Mouse (Mus musculus) neural tube, embryonic 13.5 days (tissue): ENCODE results near the gene Fam240a. TPM values are rescaled to one million over a fixed set of nuclear protein-coding genes. Genes with fewer than 3 reads are reported as not detected.

ENCODE experiments used
- ATAC-seq: fragments of 200-750 bp; cut with Nextera tagmentation; 2 replicates; pipeline ENCODE4 v1.8.0; 2017; ENCODE audit warnings: low read depth, mild to moderate bottlenecking, moderate TSS enrichment, moderate library complexity
- H3K27ac ChIP-seq: fragments of 300-500 bp; sonication (generic); replicated peaks from 2 replicates; pipeline ENCODE4 v1.5.1; 2015; ENCODE audit warnings: moderate library complexity, mild to moderate bottlenecking, inconsistent platforms
- H3K27me3 ChIP-seq: fragments of 300-500 bp; sonication (generic); 2 replicates; pipeline ENCODE4 v1.6.1; 2015; ENCODE audit warnings: mild to moderate bottlenecking, inconsistent platforms
- H3K36me3 ChIP-seq: fragments of 300-500 bp; sonication (generic); 2 replicates; pipeline ENCODE4 v1.6.1; 2015; ENCODE audit warnings: mild to moderate bottlenecking, inconsistent platforms
- H3K4me1 ChIP-seq: fragments of 300-500 bp; sonication (generic); replicated peaks from 2 replicates; pipeline ENCODE4 v1.6.1; 2015; ENCODE audit warnings: inconsistent platforms
- H3K4me2 ChIP-seq: fragments of 300-500 bp; sonication (generic); 2 replicates; pipeline ENCODE4 v1.6.1; 2015; ENCODE audit warnings: inconsistent platforms, mild to moderate bottlenecking, moderate library complexity
- H3K4me3 ChIP-seq: fragments of 300-500 bp; sonication (generic); 2 replicates; pipeline ENCODE4 v1.5.1; 2015; ENCODE audit warnings: mild to moderate bottlenecking, inconsistent platforms
- H3K9ac ChIP-seq: fragments of 300-500 bp; sonication (generic); 2 replicates; pipeline ENCODE4 v1.6.1; 2015; ENCODE audit warnings: moderate library complexity, mild to moderate bottlenecking, inconsistent platforms
- H3K9me3 ChIP-seq: fragments of 300-500 bp; sonication (generic); 2 replicates; pipeline ENCODE4 v1.6.1; 2016; ENCODE audit warnings: inconsistent platforms
- WGBS: fragments of 180-500 bp; shearing (Covaris S2); methylation state at CpG from one replicate; pipeline ENCODE4 v1.1.7; 2015; 5-methylcytosine and 5-hydroxymethylcytosine counted together
- microRNA-seq: library from miRNA; unstranded; fragments of <30 nt; microRNA quantifications from one replicate; pipeline ENCODE4, GENCODE M21; 2016
- polyA plus RNA-seq: library from polyadenylated mRNA; unstranded; fragments of >200 nt; fragmentation: Nextera tagmentation; extraction: Ambion mirVana; gene quantifications from 2 replicates; pipeline ENCODE4 v1.2.1, GENCODE M21; 2015

The Fam240a gene
- polyA plus RNA-seq, 1 experiment from 2014 or later, result not detected

DNA sequence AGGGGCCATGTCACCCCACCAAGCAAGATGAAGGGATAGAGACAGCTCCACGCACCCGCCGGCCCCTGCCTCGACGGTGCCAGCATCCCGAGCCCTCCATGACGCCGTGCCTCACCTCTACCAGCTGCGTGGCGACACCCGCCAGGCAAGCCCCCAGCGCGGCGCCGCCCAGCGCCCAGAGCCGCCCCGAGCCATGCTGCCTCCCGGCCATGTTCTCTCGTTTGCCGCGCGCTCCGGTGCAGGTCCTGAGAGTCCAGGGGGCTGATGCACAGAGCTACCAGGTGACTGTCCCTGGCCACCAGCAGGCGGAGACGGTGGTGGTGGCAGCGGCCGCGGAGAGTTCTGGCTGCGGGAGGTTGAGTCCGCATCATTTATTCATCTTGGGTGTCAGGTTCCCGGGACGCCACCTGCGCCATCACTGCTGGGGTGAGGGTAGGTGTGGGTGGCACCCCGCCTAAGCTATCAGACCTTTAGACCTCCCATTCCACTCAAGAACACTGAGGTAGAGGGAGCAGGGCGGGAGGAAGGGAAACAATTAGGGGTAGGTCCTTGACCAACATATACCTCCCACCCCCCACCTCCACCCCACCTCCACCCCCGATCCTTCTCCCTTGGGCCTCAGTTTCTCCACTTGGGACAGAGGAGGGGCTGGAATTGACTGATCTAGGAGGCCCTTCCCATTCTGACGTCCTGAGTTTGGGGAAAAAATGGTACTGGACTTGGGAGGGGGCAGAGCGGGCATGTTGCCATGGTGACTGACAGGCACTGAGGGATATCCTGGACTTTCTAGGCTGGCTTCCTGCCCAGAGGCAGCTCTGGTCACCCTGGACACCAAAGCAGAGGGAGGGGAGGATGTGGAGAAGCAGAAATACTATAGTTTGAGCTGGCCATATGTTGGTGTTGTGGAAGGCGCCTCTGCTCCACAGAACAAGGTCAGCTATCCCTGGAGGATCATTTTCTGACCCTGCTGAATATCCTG lies 42.7 kb downstream of the Fam240a start:
- 6% methylated on average over 40 of the region's 40 CpGs for WGBS
- H3K4me1 ChIP-seq, result peaks cover 26% of the 10 kb centered on the region
- peak overlapping the region; percentile 34 for H3K4me3 ChIP-seq
- peak overlapping the region; percentile 76 for H3K27ac ChIP-seq
- H3K27me3 ChIP-seq, result peaks cover 37% of the 10 kb centered on the region
- H3K4me2 ChIP-seq, result peak overlapping the region; percentile 57
- H3K36me3 ChIP-seq, result no peaks in the 10 kb centered on the region
- H3K9me3 ChIP-seq, result no peaks in the 10 kb centered on the region
- H3K9ac ChIP-seq, result peak overlapping the region; percentile 58
- ATAC-seq, result peak; percentile 77

DNA sequence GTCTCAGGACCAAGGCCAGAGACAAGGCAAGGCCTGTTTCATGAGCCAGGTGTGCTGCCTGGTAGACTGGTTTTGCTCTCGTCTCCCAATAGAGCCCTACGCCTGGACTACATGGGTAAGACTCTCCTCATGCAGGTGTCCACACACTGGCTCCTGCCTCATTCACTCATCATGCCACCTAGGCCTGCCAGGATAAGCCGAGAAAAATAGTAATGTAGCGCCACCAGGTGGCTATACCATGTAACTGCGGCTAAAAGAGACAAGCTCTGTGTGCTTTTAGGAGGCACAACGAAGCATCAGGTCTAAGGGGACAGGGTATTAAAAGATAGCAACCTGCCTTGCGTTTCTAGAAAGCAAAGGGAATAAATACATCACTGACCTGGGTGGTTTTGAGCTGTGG lies 45.6 kb downstream of the Fam240a start:
- Histone ChIP-seq H3K4me1 (peaks cover 26% of the 10 kb centered on the region), H3K27me3 (peaks cover 14% of the 10 kb centered on the region), H3K9ac (no peak overlapping the region), H3K4me2 (no peak overlapping the region), H3K9me3 (no peaks in the 10 kb centered on the region), H3K4me3 (no peak overlapping the region), H3K36me3 (no peaks in the 10 kb centered on the region), H3K27ac (no peak overlapping the region)
- 26% methylated on average over 7 of the region's 7 CpGs for WGBS
- ATAC-seq, result no peak

Small RNA genes within 50 kb of the gene (microRNA-seq; reads per million reads assigned to microRNA genes)
- not detected for gene Gm24269

Other genes with a start within 250 kb of the Fam240a start
- 1.2 and 3.8 TPM in 2 replicates for gene Myl3, start 175.0 kb downstream of the Fam240a start, polyA plus RNA-seq
- gene Pth1r, start 169.7 kb downstream of the Fam240a start, polyA plus RNA-seq, result 17.6 and 20.2 TPM in 2 replicates
- gene Prss42, start 118.7 kb downstream of the Fam240a start, polyA plus RNA-seq, result not detected in 2 replicates
- not detected in 2 replicates for gene Prss44, start 102.9 kb downstream of the Fam240a start, polyA plus RNA-seq
- gene Prss43, start 90.2 kb downstream of the Fam240a start, polyA plus RNA-seq, result not detected in 2 replicates
- gene Prss45, start 82.3 kb downstream of the Fam240a start, polyA plus RNA-seq, result not detected in 2 replicates
- gene Prss46, start 72.4 kb downstream of the Fam240a start, polyA plus RNA-seq, result not detected in 2 replicates
- gene Prss50, start 58.9 kb downstream of the Fam240a start, polyA plus RNA-seq, result 0.22 TPM in 1 of 2 replicates, not detected in the other
- 1.2 TPM in 2 replicates for gene Als2cl, start 37.0 kb downstream of the Fam240a start, polyA plus RNA-seq
- 1.7 and 1.8 TPM in 2 replicates for gene Tmie, start 36.7 kb downstream of the Fam240a start, polyA plus RNA-seq
- 0.22 TPM in 1 of 2 replicates, not detected in the other for gene Tdgf1, start 29.3 kb upstream of the Fam240a start, polyA plus RNA-seq
- gene Lrrc2, start 34.7 kb upstream of the Fam240a start, polyA plus RNA-seq, result 0.62 and 1.1 TPM in 2 replicates
- not detected in 2 replicates for gene Rtp3, start 73.7 kb upstream of the Fam240a start, polyA plus RNA-seq
- 0.80 and 1.1 TPM in 2 replicates for gene Ltf, start 102.4 kb upstream of the Fam240a start, polyA plus RNA-seq
- gene Ccrl2, start 140.7 kb upstream of the Fam240a start, polyA plus RNA-seq, result 1.0 and 1.2 TPM in 2 replicates
- 44.9 and 47.7 TPM in 2 replicates for gene Lrrfip2, start 200.7 kb upstream of the Fam240a start, polyA plus RNA-seq